Mouse (Mus musculus): ENCODE results near the gene Kctd11.

Kctd11 gene

DNA sequence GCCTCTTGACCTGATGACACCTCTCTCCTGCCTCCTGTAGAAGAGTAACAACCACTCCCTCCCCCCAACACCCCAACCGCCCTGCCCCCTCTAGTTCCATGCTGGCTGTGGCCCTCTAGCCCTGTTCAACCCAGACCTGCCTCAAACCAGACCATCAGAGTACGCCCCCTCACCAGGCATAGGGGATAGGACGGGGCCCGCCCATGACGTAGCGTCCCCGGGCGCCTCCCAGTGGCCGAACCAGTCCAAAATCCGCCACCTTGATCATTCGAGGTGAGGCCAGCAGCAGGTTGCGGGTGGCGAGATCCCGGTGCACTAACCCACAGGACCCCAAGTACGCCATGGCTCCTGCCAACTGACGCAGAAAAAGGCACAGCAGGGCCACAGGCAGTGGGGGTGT is 25.9 kb downstream of the Kctd11 start:
- no peak for ATAC-seq (ENCODE audit: insufficient number of reproducible peaks, low FRiP score, low TSS enrichment)

- no peak for ATAC-seq (ENCODE audit: insufficient number of reproducible peaks, low FRiP score, low TSS enrichment)
Measured at GRCm38 (mm10) chr11:69854680-69855079, 26.5 kb downstream of the Kctd11 start.

DNA sequence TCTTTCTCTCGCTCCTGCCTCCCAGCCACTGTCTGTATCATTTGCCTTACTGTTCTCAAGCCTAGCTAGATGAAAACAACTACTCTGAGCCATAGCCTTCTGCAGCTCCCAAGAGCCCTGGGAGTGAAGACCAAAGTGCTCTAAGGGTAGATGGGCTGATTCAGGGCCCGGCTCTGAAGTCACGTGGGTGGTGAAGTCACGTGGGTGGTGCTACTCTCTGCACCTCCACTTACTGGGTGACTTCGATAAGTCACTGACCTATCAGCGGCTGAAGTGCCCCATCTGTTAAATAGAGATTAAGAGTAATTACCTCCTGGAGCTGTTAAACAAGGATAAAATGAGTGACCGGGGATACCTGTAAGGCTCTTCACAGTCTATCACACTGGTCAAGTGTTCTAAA is 27.2 kb downstream of the Kctd11 start:
- ATAC-seq (ENCODE audit: insufficient number of reproducible peaks, low FRiP score, low TSS enrichment) = no peak

DNA sequence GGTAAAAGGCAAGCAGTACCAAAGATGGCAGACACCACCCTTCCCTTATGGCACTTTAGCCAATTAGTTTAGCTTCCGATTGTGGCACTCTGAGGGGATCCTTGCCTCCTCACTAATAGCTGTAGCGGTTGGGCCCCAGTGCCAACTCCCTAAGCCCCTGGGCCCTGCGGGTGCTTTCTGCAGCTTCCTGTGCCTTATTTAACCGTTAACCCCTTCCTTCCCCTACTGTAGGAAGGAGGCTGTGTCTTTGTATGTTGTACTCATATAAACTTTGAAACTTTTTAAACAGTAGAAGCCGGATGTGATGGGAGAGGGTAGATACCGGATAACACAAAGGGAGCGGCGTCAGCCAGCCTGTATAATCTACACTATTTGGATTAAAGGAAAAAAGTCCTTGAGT is 30.5 kb downstream of the Kctd11 start:
- no peak for ATAC-seq (ENCODE audit: insufficient number of reproducible peaks, low FRiP score, low TSS enrichment)

- ATAC-seq (ENCODE audit: insufficient number of reproducible peaks, low FRiP score, low TSS enrichment) = no peak
Measured at GRCm38 (mm10) chr11:69849884-69850283, 31.3 kb downstream of the Kctd11 start.

DNA sequence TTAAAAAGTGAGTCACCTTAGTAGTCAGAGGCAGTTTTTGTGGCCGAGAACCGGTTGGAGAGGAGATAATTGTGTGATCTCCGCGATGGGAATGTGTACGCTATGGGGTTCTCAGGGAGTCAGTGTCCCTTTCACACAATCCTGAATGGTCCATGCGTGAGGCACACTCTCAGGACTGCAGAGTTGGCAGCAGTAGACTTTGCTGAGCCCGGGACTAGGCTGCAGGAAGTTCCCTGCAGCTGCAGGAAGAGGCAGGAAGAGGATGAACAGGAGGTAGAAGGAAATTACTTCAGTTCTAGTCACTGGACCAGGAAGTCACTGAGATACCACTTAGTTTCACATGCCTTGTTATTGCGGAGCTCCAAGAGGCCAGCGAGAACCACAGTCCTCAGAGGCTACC is 32.1 kb downstream of the Kctd11 start:
- ATAC-seq (ENCODE audit: insufficient number of reproducible peaks, low FRiP score, low TSS enrichment) = no peak

GRCm38 (mm10) chr11:69848021-69848420 is 33.2 kb downstream of the Kctd11 start:
- ATAC-seq (ENCODE audit: insufficient number of reproducible peaks, low FRiP score, low TSS enrichment) = no peak

DNA sequence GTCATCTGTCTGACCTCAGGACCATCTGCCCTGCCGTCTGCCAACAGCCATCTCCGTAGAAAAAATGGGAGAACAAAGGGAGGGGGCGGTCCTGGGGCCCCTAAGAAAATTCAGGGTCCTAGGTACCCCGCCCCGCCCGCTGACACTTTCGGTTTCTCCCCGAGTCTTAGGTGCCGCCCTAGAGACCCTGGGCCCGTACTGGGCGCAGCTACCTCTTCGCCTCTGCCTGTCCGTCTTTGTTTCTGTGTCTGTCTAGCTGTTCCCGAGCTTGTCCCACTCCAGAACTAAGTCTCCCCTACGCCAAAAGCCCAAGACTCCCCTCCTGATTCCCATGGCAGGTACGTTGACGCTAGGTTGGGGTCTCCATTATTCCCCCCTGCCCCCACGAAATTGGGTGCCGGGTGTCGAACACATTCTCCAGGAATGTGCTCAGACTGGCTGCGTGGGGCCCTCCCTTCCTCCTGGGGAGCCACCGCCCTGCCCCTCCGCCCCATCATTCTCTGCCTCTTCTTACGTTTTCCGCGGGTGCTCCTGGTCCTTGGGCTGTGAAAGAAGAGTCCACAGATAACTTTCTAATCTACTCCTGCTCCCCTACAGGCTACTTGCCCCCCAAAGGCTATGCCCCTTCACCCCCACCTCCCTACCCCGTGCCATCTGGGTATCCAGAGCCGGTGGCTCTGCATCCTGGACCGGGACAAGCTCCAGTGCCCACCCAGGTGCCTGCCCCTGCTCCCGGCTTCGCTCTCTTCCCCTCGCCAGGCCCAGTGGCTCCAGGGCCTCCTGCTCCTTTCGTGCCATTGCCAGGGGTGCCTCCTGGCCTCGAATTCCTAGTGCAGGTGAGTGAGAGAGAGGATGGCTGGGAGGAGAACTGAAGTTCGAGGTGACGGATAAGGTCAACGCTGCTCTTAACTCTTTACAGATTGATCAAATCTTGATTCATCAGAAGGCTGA is 34.2 kb downstream of the Kctd11 start:
- ATAC-seq (ENCODE audit: insufficient number of reproducible peaks, low FRiP score, low TSS enrichment) = no peak

- ATAC-seq (ENCODE audit: insufficient number of reproducible peaks, low FRiP score, low TSS enrichment) = peak; percentile 78
Measured at GRCm38 (mm10) chr11:69846198-69846680, 35.0 kb downstream of the Kctd11 start, which contains the start of gene Plscr3. TSS of gene Plscr3 (plus strand) at chr11:69846376.

DNA sequence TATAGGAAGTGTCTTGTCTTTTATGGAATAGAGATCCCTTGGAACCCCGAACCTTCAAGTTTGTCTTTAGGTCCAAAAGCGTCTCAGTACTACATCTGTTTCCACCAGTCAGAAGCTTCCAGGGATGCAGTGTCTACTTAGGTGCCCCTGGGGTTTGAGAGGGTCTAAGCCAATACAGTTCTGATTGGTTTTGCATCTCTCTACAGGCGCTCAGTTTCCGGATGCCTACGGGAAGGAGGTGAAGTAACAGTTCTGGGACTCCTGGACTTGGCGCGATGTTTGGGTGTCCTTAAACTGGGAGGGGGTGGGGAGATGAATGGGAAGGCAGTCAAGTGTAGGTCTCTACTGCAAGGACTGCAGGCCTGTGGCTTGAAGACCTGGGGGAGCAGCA is 42.5 kb downstream of the Kctd11 start:
- no peak for ATAC-seq (ENCODE audit: insufficient number of reproducible peaks, low FRiP score, low TSS enrichment)

DNA sequence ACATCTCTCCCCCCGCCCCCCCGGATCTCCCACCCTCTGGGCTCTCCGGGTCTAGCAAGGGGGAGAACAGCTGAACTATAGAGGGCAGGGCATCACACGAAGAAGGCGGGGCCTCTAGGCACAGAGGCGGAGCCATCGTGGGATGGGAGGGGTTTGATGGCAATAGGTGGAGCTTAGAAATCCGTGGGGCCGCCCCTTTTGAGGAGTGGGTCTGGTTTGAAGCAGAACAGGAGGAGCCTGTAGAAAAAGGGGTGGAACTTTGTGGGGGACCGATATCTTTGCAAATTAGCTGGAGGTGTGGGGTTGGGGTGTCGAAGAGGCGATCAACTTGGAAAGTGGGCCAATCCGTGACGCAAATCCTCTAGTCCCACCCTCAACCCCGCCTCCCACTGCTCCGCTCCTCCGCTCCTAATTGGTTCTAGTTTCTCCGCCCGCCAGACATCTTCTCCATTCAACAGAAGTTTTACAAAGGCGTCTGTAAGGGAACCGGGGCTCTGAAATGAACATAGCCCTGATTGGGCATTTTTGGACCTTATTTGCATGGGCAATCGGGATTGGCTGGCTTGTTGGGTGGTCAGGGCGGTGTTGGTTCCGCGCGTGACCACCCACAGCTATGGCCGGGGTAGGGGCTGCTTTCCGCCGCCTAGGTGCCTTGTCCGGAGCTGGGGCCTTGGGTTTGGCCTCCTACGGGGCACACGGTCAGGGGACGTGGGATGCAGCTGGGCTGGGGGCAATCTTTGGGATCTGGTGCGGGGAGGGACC is 43.1 kb downstream of the Kctd11 start, which contains the start of gene Tmem256:
Tmem256 (plus strand) TSS at position 563 of the 762 bp plus-strand sequence.
- peak; percentile 92 for ATAC-seq (ENCODE audit: insufficient number of reproducible peaks, low FRiP score, low TSS enrichment)

GRCm38 (mm10) chr11:69837604-69837951 is 43.6 kb downstream of the Kctd11 start, which contains the start of gene Nlgn2:
TSS of gene Nlgn2 (minus strand) at chr11:69837784.
- ATAC-seq (ENCODE audit: insufficient number of reproducible peaks, low FRiP score, low TSS enrichment) = peak; percentile 28; the same call in 1 of the 2 replicates

GRCm38 (mm10) chr11:69836703-69837576 is 44.3 kb downstream of the Kctd11 start:
- ATAC-seq (ENCODE audit: insufficient number of reproducible peaks, low FRiP score, low TSS enrichment) = no peak

DNA sequence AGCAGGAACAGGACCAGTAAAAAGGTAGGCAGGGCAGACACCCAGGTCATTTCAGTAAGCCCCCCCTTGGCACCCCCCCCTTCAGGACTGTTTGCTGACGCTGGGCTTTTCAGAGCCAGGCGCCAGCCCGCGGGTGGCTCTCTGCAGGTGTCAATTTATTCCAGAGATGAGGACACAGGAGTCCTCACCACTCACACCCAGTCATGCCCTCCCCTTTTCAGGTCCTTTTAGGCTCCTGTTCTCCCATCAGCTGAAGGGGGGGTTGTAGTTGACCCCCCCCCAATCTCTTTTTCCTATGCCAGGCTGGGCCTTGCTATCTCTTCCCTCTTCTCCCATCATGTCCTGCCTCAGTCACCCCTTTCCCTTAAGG is 45.3 kb downstream of the Kctd11 start:
- ATAC-seq (ENCODE audit: insufficient number of reproducible peaks, low FRiP score, low TSS enrichment) = no peak

GRCm38 (mm10) chr11:69835326-69835965 is 45.8 kb downstream of the Kctd11 start:
- ATAC-seq (ENCODE audit: insufficient number of reproducible peaks, low FRiP score, low TSS enrichment) = no peak

- no peak for ATAC-seq (ENCODE audit: insufficient number of reproducible peaks, low FRiP score, low TSS enrichment)
Measured at GRCm38 (mm10) chr11:69834001-69834549, 47.1 kb downstream of the Kctd11 start.

DNA sequence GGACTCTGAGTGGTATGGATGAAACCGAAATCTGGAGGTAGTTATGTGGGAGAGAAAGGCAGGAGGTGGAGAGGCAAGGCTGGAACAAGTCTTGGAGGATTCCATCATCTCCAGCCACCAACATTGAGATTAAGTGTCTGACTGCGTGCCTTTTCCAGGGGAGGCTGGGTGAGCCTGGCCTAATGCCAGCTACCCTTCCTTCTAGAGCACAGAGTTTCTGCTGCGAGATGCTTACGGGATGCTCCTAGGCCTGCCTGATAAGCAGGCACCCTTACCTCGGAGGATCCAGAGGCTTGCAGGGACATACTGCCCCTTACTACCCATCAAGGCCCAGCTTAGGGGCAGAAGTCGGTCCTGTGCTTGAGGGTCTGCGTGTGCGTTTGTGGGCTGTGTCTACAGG is 47.7 kb downstream of the Kctd11 start:
- ATAC-seq (ENCODE audit: insufficient number of reproducible peaks, low FRiP score, low TSS enrichment) = no peak

- no peak for ATAC-seq (ENCODE audit: insufficient number of reproducible peaks, low FRiP score, low TSS enrichment)
Measured at GRCm38 (mm10) chr11:69828832-69829231, 52.4 kb downstream of the Kctd11 start.

Measured in cerebellum, adult (tissue).